Mouse (Mus musculus): ENCODE measurements around the gene Fbxw4.

Gene Fbxw4

GRCm38 (mm10) chr19:45541409-45542041, 118.6 kb downstream of the Fbxw4 start:
- DNase-seq (ENCODE audit: low spot score in 2 of 2): peak; percentile 69 to 71

- peak; percentile 66 to 73 for DNase-seq (ENCODE audit: low spot score in 2 of 2)
Observed at GRCm38 (mm10) chr19:45540657-45541408, 119.3 kb downstream of the Fbxw4 start.

- no peak for DNase-seq (ENCODE audit: low spot score in 2 of 2)
Observed at GRCm38 (mm10) chr19:45537505-45537904, 122.6 kb downstream of the Fbxw4 start.

- DNase-seq (ENCODE audit: low spot score in 2 of 2): no peak
Observed at GRCm38 (mm10) chr19:45535929-45536328, 124.2 kb downstream of the Fbxw4 start.

- DNase-seq (ENCODE audit: low spot score in 2 of 2): no peak
Observed at GRCm38 (mm10) chr19:45535214-45535735, 124.8 kb downstream of the Fbxw4 start.

GRCm38 (mm10) chr19:45533617-45534016, 126.5 kb downstream of the Fbxw4 start:
- DNase-seq (ENCODE audit: low spot score in 2 of 2): no peak

- no peak for DNase-seq (ENCODE audit: low spot score in 2 of 2)
Observed at GRCm38 (mm10) chr19:45531554-45531953, 128.6 kb downstream of the Fbxw4 start.

GRCm38 (mm10) chr19:45530200-45530995, 129.7 kb downstream of the Fbxw4 start:
- DNase-seq (ENCODE audit: low spot score in 2 of 2): no peak

GRCm38 (mm10) chr19:45529294-45529693, 130.8 kb downstream of the Fbxw4 start:
- DNase-seq (ENCODE audit: low spot score in 2 of 2): no peak

Measured in right cerebral cortex, postnatal 10 days (tissue).